Mouse (Mus musculus) kidney, embryonic 16.5 days (tissue): ENCODE measurements around the gene Zfp52. TPM values are rescaled to one million over a fixed set of nuclear protein-coding genes. Genes with fewer than 3 reads are reported as not detected.

Experiments
- ATAC-seq: fragments of 200-750 bp; cut with Nextera tagmentation; 2 replicates; pipeline ENCODE4 v1.8.0; 2017; ENCODE audit warnings: moderate TSS enrichment; ENCODE audit not compliant: low FRiP score, low TSS enrichment
- H3K27ac ChIP-seq: fragments of 300-500 bp; sonication (generic); 2 replicates; pipeline ENCODE4 v1.5.1; 2014; ENCODE audit warnings: low read length
- H3K27me3 ChIP-seq: fragments of 300-500 bp; sonication (generic); 2 replicates; pipeline ENCODE4 v1.6.1; 2014; ENCODE audit warnings: low read length, control low read depth, mixed read lengths; ENCODE audit not compliant: insufficient read depth
- H3K36me3 ChIP-seq: fragments of 300-500 bp; sonication (generic); 2 replicates; pipeline ENCODE4 v1.6.1; 2014; ENCODE audit warnings: low read length, control low read depth, mixed read lengths; ENCODE audit not compliant: insufficient read depth
- H3K4me1 ChIP-seq: fragments of 300-500 bp; sonication (generic); 2 replicates; pipeline ENCODE4 v1.6.1; 2014; ENCODE audit warnings: low read length, control low read depth, mixed read lengths; ENCODE audit not compliant: insufficient read depth
- H3K4me2 ChIP-seq: fragments of 300-500 bp; sonication (generic); replicated peaks from 2 replicates; pipeline ENCODE4 v1.6.1; 2014; ENCODE audit warnings: low read depth, low read length
- H3K4me3 ChIP-seq: fragments of 300-500 bp; sonication (generic); 2 replicates; pipeline ENCODE4 v1.5.1; 2014; ENCODE audit warnings: mild to moderate bottlenecking, low read length
- H3K9ac ChIP-seq: fragments of 300-500 bp; sonication (generic); replicated peaks from 2 replicates; pipeline ENCODE4 v1.6.1; 2014; ENCODE audit warnings: low read length
- H3K9me3 ChIP-seq: fragments of 300-500 bp; sonication (generic); 2 replicates; pipeline ENCODE4 v1.6.1; 2016; ENCODE audit warnings: low read length, control low read depth
- WGBS: fragments of 180-500 bp; shearing (Covaris S2); extraction: QIAGEN DNeasy Blood & Tissue Kit; methylation state at CpG from one replicate; pipeline ENCODE4 v1.1.7; 2014; 5-methylcytosine and 5-hydroxymethylcytosine counted together
- polyA plus RNA-seq: library from polyadenylated mRNA; unstranded; fragments of >200 nt; fragmentation: Nextera tagmentation; extraction: Ambion mirVana; gene quantifications from 2 replicates; pipeline ENCODE4 v1.2.1, GENCODE M21; 2015

Gene Zfp52
- 4.9 and 5.2 TPM in 2 replicates for polyA plus RNA-seq

- ATAC-seq = peak; percentile 82
- Histone ChIP-seq H3K9me3 (no peaks in the 10 kb centered on the region), H3K36me3 (no peaks in the 10 kb centered on the region), H3K27ac (peak within 1 kb of the TSS; percentile 54), H3K9ac (peak within 1 kb of the TSS; percentile 70), H3K4me3 (peak within 1 kb of the TSS; percentile 53), H3K4me1 (peaks cover 21% of the 10 kb centered on the region), H3K27me3 (no peaks in the 10 kb centered on the region), H3K4me2 (peak within 1 kb of the TSS; percentile 87)
- 4% methylated on average over 21 of the region's 21 CpGs for WGBS
These were observed at the start of gene Zfp52 for GRCm38 (mm10) chr17:21535096-21536001. Zfp52 (plus strand) TSS chr17:21535539.

DNA sequence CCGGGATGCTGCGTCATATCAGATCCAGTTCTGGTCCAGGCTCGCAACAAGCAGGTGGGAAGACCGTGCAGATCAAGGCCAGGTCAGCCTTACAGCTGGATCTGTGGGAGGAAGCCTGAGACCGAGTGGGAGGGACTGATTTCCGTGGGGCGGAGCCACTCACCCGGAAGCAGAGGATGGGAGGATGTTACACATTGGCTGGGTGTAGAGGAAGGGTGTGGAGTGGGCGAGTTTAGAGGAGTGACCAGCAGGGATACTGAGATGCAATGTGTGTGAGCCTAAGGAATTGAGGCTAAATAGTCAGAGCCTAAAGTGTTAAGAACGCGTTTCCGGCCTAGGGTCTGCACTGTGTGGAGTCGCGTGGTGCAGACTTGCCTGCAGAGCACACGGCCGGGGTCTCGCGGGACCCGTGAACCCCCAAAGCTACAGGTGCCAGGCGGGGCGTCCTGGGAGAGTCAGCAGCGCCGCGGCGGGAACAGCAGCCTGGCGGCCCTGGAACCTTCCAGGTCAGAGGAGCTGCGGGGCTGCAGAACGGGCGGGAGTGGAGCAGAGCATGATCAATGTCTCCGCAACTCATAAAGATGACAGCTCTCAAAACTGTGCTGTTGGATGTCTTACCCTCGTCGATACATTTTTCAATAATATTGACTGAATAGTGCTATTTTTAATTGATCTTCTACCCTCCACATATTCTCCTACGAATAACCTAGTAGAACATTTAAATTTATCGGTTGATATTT, 46.4 kb upstream of the Zfp52 start, which contains the start of gene Zfp53:
Zfp53 (plus strand) TSS at position 239 of the 740 bp plus-strand sequence.
- Histone ChIP-seq H3K27me3 (no peaks in the 10 kb centered on the region), H3K4me1 (0 out of 2 replicates have a peak, but pooled peaks cover 13% of the 10 kb centered on the region), H3K4me3 (peak within 1 kb of the TSS; percentile 94), H3K36me3 (peaks cover 2% of the 10 kb centered on the region; the same call in 1 of the 2 replicates), H3K4me2 (peak within 1 kb of the TSS; percentile 54), H3K9ac (peak within 1 kb of the TSS; percentile 77), H3K27ac (peak within 1 kb of the TSS; percentile 88), H3K9me3 (no peaks in the 10 kb centered on the region)
- peak; percentile 100 for ATAC-seq
- WGBS = under 1% methylated on average over 34 of the region's 34 CpGs

GRCm38 (mm10) chr17:21489500-21490001, 45.8 kb upstream of the Zfp52 start:
- 10% methylated on average over 8 of the region's 8 CpGs for WGBS
- H3K27ac ChIP-seq = 0 out of 2 replicates have a peak overlapping the region, but pooled peaks have one; percentile 88
- ATAC-seq = no peak

DNA sequence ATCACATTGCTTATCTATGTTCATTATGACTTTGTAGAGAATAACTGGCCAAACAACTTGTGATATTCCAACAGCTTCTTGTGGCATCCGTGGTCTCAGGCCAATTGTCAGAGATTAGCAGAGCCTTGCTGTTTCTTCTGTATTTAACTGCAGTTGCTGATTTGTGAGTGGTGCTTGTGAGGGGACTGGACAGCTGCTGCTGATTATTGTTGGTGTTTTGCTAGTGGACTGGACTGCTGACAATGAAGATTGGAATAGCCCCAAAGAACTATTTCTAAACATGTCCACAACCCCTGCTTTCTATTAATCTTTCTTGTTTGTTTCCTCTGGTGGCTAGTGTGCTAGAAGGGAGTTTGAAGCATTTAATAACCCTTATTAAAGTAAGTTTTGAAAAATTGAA, 34.0 kb upstream of the Zfp52 start:
- WGBS = 88% methylated on average over 1 of the region's 1 CpGs
- Histone ChIP-seq H3K27ac (no peak overlapping the region), H3K9me3 (no peaks in the 10 kb centered on the region), H3K27me3 (no peaks in the 10 kb centered on the region), H3K4me2 (no peak overlapping the region), H3K36me3 (peaks cover 1% of the 10 kb centered on the region; the same call in 1 of the 2 replicates), H3K4me1 (no peaks in the 10 kb centered on the region), H3K4me3 (no peak overlapping the region), H3K9ac (no peak overlapping the region)
- ATAC-seq = no peak

More at GRCm38 (mm10) chr17:21489500-21490001, 45.8 kb upstream of the Zfp52 start:
- no peaks in the 10 kb centered on the region for H3K9me3 ChIP-seq
- H3K27me3 ChIP-seq = no peaks in the 10 kb centered on the region
- peak overlapping the region; percentile 54 for H3K4me2 ChIP-seq
- 0 out of 2 replicates have a peak, but pooled peaks cover 13% of the 10 kb centered on the region for H3K4me1 ChIP-seq
- H3K36me3 ChIP-seq = peaks cover 2% of the 10 kb centered on the region; the same call in 1 of the 2 replicates
- H3K4me3 ChIP-seq = peak overlapping the region; percentile 94
- peak overlapping the region; percentile 77 for H3K9ac ChIP-seq

- no peaks in the 10 kb centered on the region for H3K4me1 ChIP-seq
- no peak overlapping the region for H3K9ac ChIP-seq
- H3K27me3 ChIP-seq = no peaks in the 10 kb centered on the region
- H3K36me3 ChIP-seq = 0 out of 2 replicates have a peak, but pooled peaks cover 8% of the 10 kb centered on the region
- H3K4me2 ChIP-seq = no peak overlapping the region
- no peak for ATAC-seq
- H3K27ac ChIP-seq = no peak overlapping the region
- no peak overlapping the region for H3K4me3 ChIP-seq
- H3K9me3 ChIP-seq = no peaks in the 10 kb centered on the region
- WGBS = 96% methylated on average over 1 of the region's 1 CpGs
These were observed 30.8 kb upstream of the Zfp52 start for GRCm38 (mm10) chr17:21504524-21504923.

GRCm38 (mm10) chr17:21506258-21506657, 29.1 kb upstream of the Zfp52 start:
- over 99% methylated on average over 3 of the region's 3 CpGs for WGBS
- Histone ChIP-seq H3K9ac (no peak overlapping the region), H3K4me1 (no peaks in the 10 kb centered on the region), H3K27me3 (no peaks in the 10 kb centered on the region), H3K4me3 (no peak overlapping the region), H3K4me2 (no peak overlapping the region), H3K36me3 (0 out of 2 replicates have a peak, but pooled peaks cover 13% of the 10 kb centered on the region), H3K9me3 (no peaks in the 10 kb centered on the region), H3K27ac (no peak overlapping the region)
- no peak for ATAC-seq

DNA sequence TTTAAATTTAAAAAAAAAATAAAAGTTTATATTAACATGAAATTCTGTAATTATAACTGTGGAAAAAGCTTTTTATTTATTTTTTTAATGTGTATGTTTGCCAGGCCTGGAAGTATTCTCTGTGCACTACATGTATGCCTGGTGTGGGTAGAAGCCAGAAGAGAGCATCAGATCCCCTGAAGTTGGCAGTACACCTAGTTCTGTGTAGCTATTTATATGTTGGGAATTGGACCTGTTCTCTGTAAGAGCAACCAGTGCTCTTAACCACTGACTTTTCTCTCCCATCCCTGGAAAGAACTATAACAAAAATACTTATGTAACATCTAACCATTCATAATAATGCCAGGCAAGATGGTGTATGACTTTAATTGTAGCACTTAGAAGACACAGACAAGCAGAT, 25.6 kb upstream of the Zfp52 start:
- H3K4me2 ChIP-seq = no peak overlapping the region
- 0 out of 2 replicates have a peak, but pooled peaks cover 2% of the 10 kb centered on the region for H3K9me3 ChIP-seq
- ATAC-seq = no peak
- H3K9ac ChIP-seq = no peak overlapping the region
- H3K27ac ChIP-seq = no peak overlapping the region
- H3K27me3 ChIP-seq = no peaks in the 10 kb centered on the region
- H3K36me3 ChIP-seq = peaks cover 15% of the 10 kb centered on the region; the same call in 1 of the 2 replicates
- H3K4me3 ChIP-seq = no peak overlapping the region
- H3K4me1 ChIP-seq = no peaks in the 10 kb centered on the region

GRCm38 (mm10) chr17:21515403-21516105, 19.8 kb upstream of the Zfp52 start:
- H3K4me3 ChIP-seq = peak overlapping the region; percentile 73

More at GRCm38 (mm10) chr17:21515403-21516105, 19.8 kb upstream of the Zfp52 start:
- Histone ChIP-seq H3K27ac (peak overlapping the region; percentile 97), H3K9me3 (0 out of 2 replicates have a peak, but pooled peaks cover 2% of the 10 kb centered on the region), H3K4me1 (peaks cover 5% of the 10 kb centered on the region; the same call in 1 of the 2 replicates), H3K36me3 (peaks cover 6% of the 10 kb centered on the region; the same call in 1 of the 2 replicates), H3K4me2 (peak overlapping the region; percentile 87), H3K9ac (peak overlapping the region; percentile 41), H3K27me3 (no peaks in the 10 kb centered on the region)
- WGBS = under 1% methylated on average over 8 of the region's 8 CpGs
- ATAC-seq = peak; percentile 71; the same call in 1 of the 2 replicates
